Mouse (Mus musculus) T-cell, adult 2 months (primary cell): ENCODE results near the gene Nudt14.

ENCODE experiments used
- DNase-seq: peaks from one replicate; pipeline ENCODE4 v3.0.0; 2022; ENCODE audit warnings: low spot score

Gene Nudt14

DNA sequence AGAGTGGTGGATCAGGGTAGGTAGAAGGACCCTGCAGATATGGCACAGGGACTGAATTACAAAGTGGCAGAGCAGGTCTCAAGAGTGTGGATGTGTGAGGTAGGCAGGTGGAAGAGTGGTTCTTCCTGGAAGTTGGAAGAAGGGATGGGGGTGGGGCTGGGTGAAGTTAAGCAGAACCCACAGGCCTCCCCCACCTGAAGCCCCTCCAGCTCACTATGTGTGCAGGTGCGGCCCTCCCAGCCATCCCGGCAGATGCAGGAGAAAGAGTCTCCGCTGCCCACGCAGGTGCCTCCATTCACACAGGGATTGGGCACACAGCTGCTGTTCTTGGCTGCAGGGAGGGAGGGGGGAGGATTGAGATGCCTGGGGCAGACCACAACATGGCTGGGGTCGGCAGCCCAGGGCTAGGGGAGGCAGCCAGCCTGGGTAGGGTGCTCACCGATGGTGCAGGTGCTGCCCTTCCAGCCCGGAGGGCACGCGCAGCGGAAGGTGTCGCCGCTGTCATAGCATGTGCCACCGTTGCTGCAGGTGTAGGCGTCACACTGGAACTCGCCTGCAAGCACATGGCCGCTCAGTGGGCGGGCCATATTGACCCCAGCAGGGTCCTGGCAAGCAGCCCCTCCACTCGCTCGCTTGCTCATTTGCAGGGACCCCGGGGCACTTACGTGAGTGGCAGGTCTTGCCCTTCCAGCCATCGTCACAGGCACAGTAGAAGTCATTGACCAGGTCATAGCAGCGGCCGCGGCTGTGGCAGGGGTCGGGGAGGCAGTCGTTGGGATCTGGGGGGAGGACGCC lies 28.8 kb downstream of the Nudt14 start:
- no peak for DNase-seq

DNA sequence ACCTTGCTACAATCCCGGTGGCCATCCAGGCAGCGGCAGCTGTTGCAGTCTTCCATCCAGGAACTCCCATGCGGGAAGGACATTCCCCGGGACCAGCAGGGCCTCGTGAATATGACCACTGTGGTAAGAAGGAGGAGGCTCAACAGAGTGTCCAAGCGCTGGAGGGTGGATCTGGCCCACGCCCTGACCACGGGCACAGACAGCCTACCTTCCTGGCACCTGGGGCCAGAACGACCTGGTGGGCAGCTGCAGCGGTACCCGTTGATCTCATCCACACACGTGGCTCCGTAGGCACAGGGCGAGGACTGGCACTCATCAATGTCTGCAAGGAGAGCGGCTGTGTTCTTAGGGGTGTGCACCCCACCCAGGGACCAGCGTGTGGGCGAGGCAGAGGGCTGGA lies 30.2 kb downstream of the Nudt14 start:
- no peak for DNase-seq

GRCm38 (mm10) chr12:112908991-112909390 lies 32.9 kb downstream of the Nudt14 start:
- no peak for DNase-seq

GRCm38 (mm10) chr12:112905001-112905400 lies 36.9 kb downstream of the Nudt14 start:
- no peak for DNase-seq

DNA sequence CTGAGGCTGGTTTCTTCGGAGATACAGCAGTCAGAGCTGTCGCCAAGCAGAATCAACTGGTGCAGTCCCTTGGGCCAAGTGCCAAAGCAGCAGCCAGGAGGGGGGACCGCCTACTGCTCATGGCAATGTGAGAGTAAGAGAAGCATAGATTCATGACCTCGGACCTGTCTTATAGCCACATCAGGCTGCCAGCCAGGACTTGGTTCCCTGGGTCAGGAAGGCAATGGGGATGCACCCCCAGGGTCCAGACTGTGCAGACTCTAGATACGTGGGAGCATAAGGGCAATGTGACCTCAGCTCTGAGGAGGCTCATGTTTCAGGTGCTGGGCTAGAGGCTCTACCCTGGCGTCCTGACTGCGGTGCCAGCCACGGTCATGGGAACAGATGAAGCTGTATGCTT lies 38.0 kb downstream of the Nudt14 start:
- DNase-seq, result no peak

GRCm38 (mm10) chr12:112900641-112901040 lies 41.3 kb downstream of the Nudt14 start:
- DNase-seq, result no peak

DNA sequence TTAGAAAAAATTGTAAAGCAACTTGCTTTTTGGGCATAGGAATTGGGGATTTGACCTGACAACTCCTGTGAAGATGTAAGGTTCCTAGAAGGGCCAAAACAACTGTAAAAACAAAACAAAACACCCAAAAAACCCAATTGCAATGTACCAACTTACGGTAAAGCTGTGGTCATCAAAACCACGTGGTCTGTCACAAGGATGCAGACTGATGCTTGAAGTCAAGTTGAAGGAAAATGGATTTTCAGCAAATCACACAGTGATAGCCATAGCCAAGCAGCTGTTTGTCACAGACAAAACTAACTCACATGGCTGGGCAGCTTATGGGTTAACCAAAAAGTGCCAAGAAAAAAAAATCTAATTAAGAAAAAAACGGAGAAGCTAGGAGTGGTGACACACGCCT lies 43.0 kb downstream of the Nudt14 start:
- DNase-seq, result no peak

- no peak for DNase-seq
Measured at GRCm38 (mm10) chr12:112898351-112898750, 43.6 kb downstream of the Nudt14 start.

DNA sequence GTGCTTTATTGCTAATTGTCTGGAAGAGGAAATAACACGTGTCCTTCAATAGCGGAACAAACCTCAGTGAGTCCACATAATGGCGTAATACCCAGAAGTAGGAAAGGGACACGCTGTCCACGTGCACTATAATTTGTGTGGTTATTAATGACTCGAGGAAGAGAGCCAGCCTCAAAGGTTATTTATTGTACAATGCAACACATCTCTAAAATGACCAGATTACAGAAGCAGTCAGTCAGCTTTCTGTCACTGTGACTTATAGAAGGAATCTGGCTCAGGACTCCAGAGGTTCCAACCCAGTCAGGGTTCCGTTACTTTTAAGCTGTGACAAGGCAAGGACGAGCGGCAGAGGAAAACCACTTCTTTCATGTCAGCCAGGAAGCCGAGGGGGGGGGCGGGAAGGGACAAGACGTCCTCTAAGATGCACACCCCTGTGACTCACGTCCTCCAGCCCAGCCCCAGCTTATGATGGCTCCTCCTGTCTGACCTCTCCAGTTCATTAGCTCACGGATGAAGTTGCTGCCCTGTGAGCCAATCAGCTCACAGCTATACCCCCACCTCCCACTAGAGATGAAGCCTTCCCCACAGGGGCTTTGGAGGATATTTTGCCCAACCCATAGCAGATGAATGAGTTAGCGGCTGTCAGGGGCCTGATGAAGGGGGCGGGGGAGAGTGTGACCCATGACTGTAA lies 44.3 kb downstream of the Nudt14 start:
- DNase-seq, result no peak

DNA sequence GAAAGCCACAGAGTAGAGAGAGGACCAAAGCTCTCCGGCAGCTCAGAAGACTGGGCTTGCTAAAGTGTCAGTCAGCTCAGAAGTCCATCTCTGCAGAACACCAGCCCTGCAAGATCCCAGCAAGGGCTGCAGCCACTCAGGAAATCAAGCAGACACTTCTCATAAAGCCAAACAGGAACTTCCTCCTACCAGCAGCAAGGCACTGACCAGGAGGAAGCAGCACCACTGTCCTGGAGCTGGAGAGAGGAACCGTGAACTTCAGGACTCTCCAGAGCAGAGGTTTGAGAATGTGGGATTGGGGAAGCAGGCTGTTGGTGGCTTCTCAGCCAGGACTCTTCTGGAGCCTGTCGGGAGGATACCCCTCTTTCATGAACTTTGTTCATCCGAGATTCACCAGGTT lies 47.0 kb downstream of the Nudt14 start:
- no peak for DNase-seq

DNA sequence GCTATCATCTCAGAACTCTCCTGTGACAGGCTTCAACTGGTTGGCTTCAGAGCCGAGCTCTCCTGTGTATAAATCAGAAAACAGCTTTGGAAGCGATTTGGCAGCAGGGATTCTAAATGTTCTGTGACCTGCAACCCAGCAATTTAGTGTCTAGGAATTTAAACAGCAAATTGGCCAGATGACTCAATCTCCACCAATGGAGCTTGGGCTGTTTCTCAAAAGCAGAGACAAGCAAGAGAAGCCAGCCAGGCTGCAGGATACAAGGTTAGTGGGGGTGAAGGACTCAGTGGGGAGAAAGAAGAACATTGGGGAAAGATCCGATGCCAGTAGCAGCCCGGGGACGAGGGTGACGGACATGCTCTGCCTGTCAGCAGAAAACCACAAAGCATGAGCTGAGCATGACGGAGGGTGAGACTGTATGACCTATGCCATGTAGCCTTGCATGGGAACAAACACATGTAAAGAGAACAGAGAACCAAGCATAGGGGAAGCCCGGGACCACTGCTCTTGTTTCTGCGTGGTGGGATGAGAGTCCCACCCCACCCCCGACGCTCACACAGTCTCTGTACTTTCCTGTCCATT lies 47.5 kb downstream of the Nudt14 start:
- no peak for DNase-seq

GRCm38 (mm10) chr12:112885465-112885864 lies 56.5 kb downstream of the Nudt14 start:
- no peak for DNase-seq
